8 mouse cellular contexts compared by ENCODE assay signal in genomic region chr11:49203129-49203768, GRCm38 (mm10). TPM values are rescaled to one million over a fixed set of nuclear protein-coding genes. Genes with fewer than 3 reads are reported as not detected.
A peak's percentile ranks its signal among the peaks of the same experiment; 100 is the strongest.
DNase-seq lines count a peak whose midpoint lies in the region; ATAC-seq lines count a peak whose summit lies in the region.

Gene Zfp62, plus strand, starts transcription at chr11:49203292.

- H3K79me2 ChIP-seq in macrophage (ENCODE audit: inconsistent target), result peaks cover 64% of the 10 kb centered on the region

- peaks cover 13% of the 10 kb centered on the region for H3K4me1 ChIP-seq in hindbrain, embryonic 16.5 days (ENCODE audit: control insufficient read depth, insufficient read depth, low read depth, low read length)

- H3K4me3 ChIP-seq in hindbrain, embryonic 16.5 days (ENCODE audit: low read length), result peak within 1 kb of the TSS; percentile 80
- peak within 1 kb of the TSS; percentile 91 for H3K4me3 ChIP-seq in macrophage (ENCODE audit: inconsistent target)

- ATAC-seq in hindbrain, embryonic 16.5 days, result peak; percentile 97

- H3K9me3 ChIP-seq in hindbrain, embryonic 16.5 days (ENCODE audit: control insufficient read depth, low read length), result no peaks in the 10 kb centered on the region

- H3K27ac ChIP-seq in hindbrain, embryonic 16.5 days (ENCODE audit: low read depth, low read length), result peak within 1 kb of the TSS; percentile 96
- H3K27ac ChIP-seq in macrophage, result peak within 1 kb of the TSS; percentile 99

- peak within 1 kb of the TSS; percentile 80 for H3K4me2 ChIP-seq in hindbrain, embryonic 16.5 days (ENCODE audit: low read length)

- WGBS in hindbrain, embryonic 16.5 days, result under 1% methylated on average over 35 of the region's 47 CpGs
- WGBS in macrophage (ENCODE audit: missing documents), result 1% methylated on average over 30 of the region's 47 CpGs

- H3K9ac ChIP-seq in hindbrain, embryonic 16.5 days (ENCODE audit: low read depth, low read length), result peak within 1 kb of the TSS; percentile 94

- H3K27me3 ChIP-seq in hindbrain, embryonic 16.5 days (replicated peaks; ENCODE audit: control insufficient read depth, insufficient read depth, low read length), result no peaks in the 10 kb centered on the region

- DNase-seq in R1 (ENCODE audit: low read depth, low spot score), result peak; percentile 91
- peak; percentile 96 to 97 for DNase-seq in cerebellum, postnatal 25 days
- DNase-seq in frontal cortex, postnatal 36 days (ENCODE audit: low spot score in 2 of 2), result peak; percentile 95 to 96
- DNase-seq in left cerebral cortex, adult 18-20 months (ENCODE audit: low spot score in 2 of 2), result peak; percentile 95 to 96
- DNase-seq in right cerebral cortex, adult 18-20 months, result peak; percentile 94
- peak; percentile 79 for DNase-seq in urinary bladder, postnatal 10 days (ENCODE audit: low spot score)

- H3K36me3 ChIP-seq in hindbrain, embryonic 16.5 days (ENCODE audit: control insufficient read depth, insufficient read depth, low read length), result no peaks in the 10 kb centered on the region
- no peaks in the 10 kb centered on the region for H3K36me3 ChIP-seq in macrophage (ENCODE audit: inconsistent target)

RNA-seq across cellular contexts. Expression of gene Zfp62, which starts in this region (rescaled TPM):
- 35.3 and 38.0 TPM in 2 replicates for polyA plus RNA-seq in hindbrain, embryonic 16.5 days (2015; fragmentation: Nextera tagmentation; extraction: Ambion mirVana)
- total RNA-seq in left cerebral cortex, adult 18-20 months (2021), result 10 to 100 TPM; 68.9 to 78.9 TPM
- total RNA-seq in macrophage (2018; cell fraction: chromatin; rRNA removed), result 100 to 1,000 TPM; 129 to 309 (median 199) TPM
- 10 to 100 TPM; 24.0 to 35.5 (median 29.5) TPM for total RNA-seq in macrophage (2018; cell fraction: cytosol; rRNA removed)
- total RNA-seq in macrophage (2018; cell fraction: nucleus; rRNA removed), result 100 to 1,000 TPM in 24 of 26 experiments, 10 to 100 TPM in 2; 79.4 to 227 (median 142) TPM
- polyA plus RNA-seq in macrophage (2018), result 20.8 to 33.5 TPM (median 22.4 TPM) in 3 replicates

Comparison
In these comparisons a context has a peak if more than half of its experiments do, and no peak if none do; other contexts are left out.
1. Peak in every context shown above with its lines: DNase-seq, ATAC-seq, H3K4me3 ChIP-seq and H3K27ac ChIP-seq.